8 mouse cellular contexts compared by ENCODE assay signal in the genomic region with DNA sequence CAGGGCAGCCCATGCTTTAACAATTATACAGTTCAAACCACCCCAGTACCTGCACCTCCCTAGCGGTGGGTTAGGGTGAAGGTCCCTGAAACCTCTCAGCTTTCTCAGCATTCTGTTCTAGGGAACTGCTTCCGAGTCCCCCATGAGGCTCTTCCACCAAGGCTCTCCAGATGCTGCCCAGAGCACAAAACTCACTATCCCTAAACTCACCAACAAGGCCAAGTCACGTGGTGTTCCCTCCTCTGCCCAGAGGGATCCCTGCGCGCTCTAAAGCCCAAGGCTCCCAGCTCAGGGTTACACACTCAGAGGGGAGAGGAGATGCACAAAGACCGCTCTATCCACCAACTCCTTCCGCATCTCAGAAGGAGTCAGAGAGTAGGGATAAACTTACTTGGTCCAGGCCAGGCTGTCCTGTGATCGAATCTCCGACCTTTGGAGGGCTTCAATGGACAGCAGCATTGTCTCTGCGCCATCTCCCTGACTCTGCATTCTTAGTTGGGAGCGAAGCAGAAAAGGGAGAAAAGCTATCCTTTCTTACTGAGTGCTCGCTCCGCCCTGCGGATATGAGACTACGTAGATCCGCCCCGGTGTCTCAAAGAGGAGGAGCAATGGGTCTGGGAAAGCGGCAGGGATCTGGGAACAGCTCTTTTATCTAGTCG.
DNase-seq lines count a peak whose midpoint lies in the region; ATAC-seq lines count a peak whose summit lies in the region.

No protein-coding gene starts in this region.

- H3K4me1 ChIP-seq in embryonic facial prominence, embryonic 10.5 days = peaks cover 3% of the 10 kb centered on the region; the same call in 1 of the 2 replicates
- H3K4me1 ChIP-seq in intestine, embryonic 16.5 days (ENCODE audit: control insufficient read depth, insufficient read depth, low read length) = no peaks in the 10 kb centered on the region

- peak overlapping the region; percentile 63 for H3K9ac ChIP-seq in intestine, embryonic 16.5 days (ENCODE audit: low read depth, low read length)

- peaks cover 4% of the 10 kb centered on the region for H3K36me3 ChIP-seq in embryonic facial prominence, embryonic 10.5 days (replicated peaks)
- no peaks in the 10 kb centered on the region for H3K36me3 ChIP-seq in intestine, embryonic 16.5 days (ENCODE audit: control insufficient read depth, insufficient read depth, low read length)

- H3K27me3 ChIP-seq in embryonic facial prominence, embryonic 10.5 days (replicated peaks; ENCODE audit: low read depth, poor library complexity, severe bottlenecking) = no peaks in the 10 kb centered on the region
- H3K27me3 ChIP-seq in intestine, embryonic 16.5 days (replicated peaks; ENCODE audit: control insufficient read depth, insufficient read depth, low read length) = no peaks in the 10 kb centered on the region

- H3K9me3 ChIP-seq in embryonic facial prominence, embryonic 10.5 days = no peaks in the 10 kb centered on the region
- no peaks in the 10 kb centered on the region for H3K9me3 ChIP-seq in intestine, embryonic 16.5 days (ENCODE audit: control insufficient read depth, low read length)

- intact Hi-C loops in left cerebral cortex, postnatal 36 days (cut with DNase I) = no loop called here

- H3K4me3 ChIP-seq in embryonic facial prominence, embryonic 10.5 days = peak overlapping the region; percentile 62
- H3K4me3 ChIP-seq in intestine, embryonic 16.5 days (ENCODE audit: low read length) = peak overlapping the region; percentile 60

- peak overlapping the region; percentile 51 for H3K4me2 ChIP-seq in intestine, embryonic 16.5 days (ENCODE audit: low read depth, low read length)

- peak overlapping the region; percentile 90 for H3K27ac ChIP-seq in embryonic facial prominence, embryonic 10.5 days (replicated peaks)
- peak overlapping the region; percentile 87 for H3K27ac ChIP-seq in intestine, embryonic 16.5 days (ENCODE audit: low read length)

- peak; percentile 91 for ATAC-seq in granulocyte monocyte progenitor cell, adult 5-6 weeks (replicated peaks; ENCODE audit: poor library complexity, severe bottlenecking)
- ATAC-seq in intestine, embryonic 16.5 days = peak; percentile 98

- 14% methylated on average over 19 of the region's 19 CpGs for WGBS in embryonic facial prominence, embryonic 10.5 days
- WGBS in intestine, embryonic 16.5 days = 17% methylated on average over 19 of the region's 19 CpGs

- DNase-seq in urinary bladder, adult 18-20 months (ENCODE audit: low spot score in 2 of 2) = peak; percentile 26 to 32
- no peak for DNase-seq in urinary bladder, adult 2 months (ENCODE audit: low spot score)
- DNase-seq in embryonic facial prominence, embryonic 10.5 days (ENCODE audit: low spot score) = peak; percentile 73
- DNase-seq in left cerebral cortex, postnatal 36 days (ENCODE audit: low spot score in 2 of 2) = peak; percentile 56 to 58
- peak; percentile 68 for DNase-seq in mesoderm, embryonic 11.5 days (ENCODE audit: low read depth, low spot score)
- peak; percentile 32 for DNase-seq in skeletal muscle tissue, adult 2 months (ENCODE audit: low read depth, low spot score)
